Mouse (Mus musculus): ENCODE data around the gene Vmn1r188.
"Not testable (repeated sequence)": the region's sequence is repeated elsewhere in the genome, so short reads cannot be mapped to it uniquely, and the experiment has no call there.

Gene Vmn1r188

GRCm38 (mm10) chr13:22084140-22084539, at the start of gene Vmn1r188:
Gene Vmn1r188, plus strand, starts transcription at chr13:22084440.
- DNase-seq (ENCODE audit: low spot score in 2 of 2): not testable (repeated sequence)

GRCm38 (mm10) chr13:22034443-22035266, 49.6 kb upstream of the Vmn1r188 start:
- no peak for DNase-seq (ENCODE audit: low spot score in 2 of 2)

GRCm38 (mm10) chr13:22035267-22036148, 48.7 kb upstream of the Vmn1r188 start, which contains the start of the genes Hist1h2ah and Hist1h2bk:
Gene Hist1h2ah, minus strand, starts transcription at chr13:22035568.
Gene Hist1h2bk, plus strand, starts transcription at chr13:22035870.
- peak; percentile 60 to 76 for DNase-seq (ENCODE audit: low spot score in 2 of 2)

DNA sequence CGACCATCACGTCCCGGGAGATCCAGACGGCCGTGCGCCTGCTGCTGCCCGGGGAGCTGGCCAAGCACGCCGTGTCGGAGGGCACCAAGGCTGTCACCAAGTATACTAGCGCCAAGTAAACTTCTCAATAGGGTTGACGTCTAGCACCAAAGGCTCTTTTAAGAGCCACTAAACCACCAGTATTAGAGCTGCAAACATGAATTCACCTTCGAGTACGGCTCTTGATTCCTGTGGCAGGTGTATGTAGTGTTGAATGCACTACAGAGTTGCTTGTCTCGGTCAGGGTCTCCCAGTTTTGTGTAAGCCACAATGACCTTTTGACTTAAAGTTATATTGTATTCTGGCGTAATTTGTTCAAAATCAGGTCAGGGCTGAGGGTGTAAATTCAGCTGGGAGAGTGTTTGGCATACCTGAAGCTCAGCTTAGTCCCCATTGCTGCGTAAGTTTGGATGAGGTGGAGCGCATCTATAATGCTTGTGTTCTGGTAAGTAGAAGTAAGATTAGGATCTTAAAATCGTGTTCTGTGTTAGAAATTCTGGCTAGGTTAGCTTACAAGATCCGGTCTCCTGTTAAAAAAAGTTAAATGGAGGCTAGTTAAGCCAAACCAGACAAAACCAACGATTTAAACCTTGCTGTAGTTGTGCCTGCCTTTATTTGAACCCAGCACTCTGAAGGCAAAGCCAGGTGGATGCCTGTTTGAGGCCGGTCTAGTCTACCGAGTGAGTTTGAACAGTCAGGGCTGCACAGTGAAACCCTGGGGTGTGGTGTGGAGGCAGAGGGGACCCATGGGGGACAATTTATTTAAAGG, 47.9 kb upstream of the Vmn1r188 start:
- DNase-seq (ENCODE audit: low spot score in 2 of 2): peak in 1 of 2 experiments; percentile 30

DNA sequence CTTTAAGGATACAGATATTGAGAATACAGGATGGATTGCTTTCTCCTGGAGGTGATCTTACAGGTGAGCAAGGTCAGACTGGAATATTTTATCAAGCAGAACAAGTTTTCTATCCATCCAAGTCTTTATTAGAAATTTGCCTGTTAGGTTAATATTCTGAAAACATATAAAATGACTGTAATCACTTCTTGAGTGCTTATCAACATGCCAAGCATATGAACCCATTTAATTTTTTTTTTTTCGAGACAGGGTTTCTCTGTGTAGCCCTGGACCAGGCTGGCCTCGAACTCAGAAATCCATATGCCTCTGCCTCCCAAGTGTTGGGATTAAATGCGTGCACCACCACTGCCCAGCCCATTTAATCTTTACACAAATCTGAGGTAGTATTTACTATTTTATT, 47.3 kb upstream of the Vmn1r188 start:
- no peak for DNase-seq (ENCODE audit: low spot score in 2 of 2)

DNA sequence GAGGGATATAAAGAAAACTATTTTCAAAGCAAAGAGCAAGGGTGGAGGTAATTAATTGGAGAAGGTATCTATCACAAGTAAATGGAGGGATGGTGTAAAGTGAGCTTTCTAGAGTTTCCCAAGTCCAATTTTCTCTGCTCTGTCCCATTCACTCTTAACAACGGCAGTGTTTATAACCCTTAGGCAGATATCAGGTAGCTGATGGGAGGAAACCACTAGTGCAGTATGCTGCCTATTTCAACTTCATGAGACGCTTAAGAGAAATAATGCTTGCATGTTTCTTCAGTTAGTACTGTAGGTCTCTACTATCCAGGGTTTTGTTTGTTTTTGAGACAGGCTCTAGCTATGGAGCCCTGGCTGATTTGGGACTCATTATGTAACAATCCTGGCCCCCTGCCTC, 46.8 kb upstream of the Vmn1r188 start:
- DNase-seq (ENCODE audit: low spot score in 2 of 2): no peak

- DNase-seq (ENCODE audit: low spot score in 2 of 2): no peak
These were observed 44.9 kb upstream of the Vmn1r188 start for GRCm38 (mm10) chr13:22039364-22039763.

DNA sequence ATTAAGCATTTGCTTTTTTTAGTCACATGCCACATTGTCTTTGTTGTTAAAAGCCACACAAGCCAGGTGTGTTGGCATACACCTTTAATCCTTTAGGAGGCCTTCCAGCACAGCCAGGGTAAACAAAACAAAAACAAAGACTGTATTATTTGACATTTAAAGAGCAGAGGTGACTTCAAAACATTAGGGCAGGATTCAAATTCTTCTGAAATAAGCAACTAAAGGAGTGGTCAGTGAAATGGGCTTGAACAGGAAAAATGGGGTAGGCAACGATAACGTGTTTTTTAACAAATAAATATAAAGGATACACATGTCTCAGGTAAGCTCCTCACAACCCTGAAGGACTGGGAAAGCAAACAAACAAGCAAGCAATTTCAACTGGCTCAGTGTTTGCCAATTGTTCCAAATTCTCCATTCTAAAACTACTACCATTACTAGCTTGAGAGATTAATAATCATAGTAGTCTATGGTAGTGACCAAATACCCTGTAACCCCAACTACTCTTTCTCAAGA, 44.2 kb upstream of the Vmn1r188 start:
- no peak for DNase-seq (ENCODE audit: low spot score in 2 of 2)

GRCm38 (mm10) chr13:22040464-22041141, 43.6 kb upstream of the Vmn1r188 start:
- DNase-seq (ENCODE audit: low spot score in 2 of 2): no peak

- DNase-seq (ENCODE audit: low spot score in 2 of 2): peak; percentile 98 to 99
These were observed 43.1 kb upstream of the Vmn1r188 start, which contains the start of gene Hist1h4i for GRCm38 (mm10) chr13:22041142-22041536. Gene Hist1h4i, minus strand, starts transcription at chr13:22041362.

- no peak for DNase-seq (ENCODE audit: low spot score in 2 of 2)
These were observed 42.3 kb upstream of the Vmn1r188 start for GRCm38 (mm10) chr13:22041651-22042567.

DNA sequence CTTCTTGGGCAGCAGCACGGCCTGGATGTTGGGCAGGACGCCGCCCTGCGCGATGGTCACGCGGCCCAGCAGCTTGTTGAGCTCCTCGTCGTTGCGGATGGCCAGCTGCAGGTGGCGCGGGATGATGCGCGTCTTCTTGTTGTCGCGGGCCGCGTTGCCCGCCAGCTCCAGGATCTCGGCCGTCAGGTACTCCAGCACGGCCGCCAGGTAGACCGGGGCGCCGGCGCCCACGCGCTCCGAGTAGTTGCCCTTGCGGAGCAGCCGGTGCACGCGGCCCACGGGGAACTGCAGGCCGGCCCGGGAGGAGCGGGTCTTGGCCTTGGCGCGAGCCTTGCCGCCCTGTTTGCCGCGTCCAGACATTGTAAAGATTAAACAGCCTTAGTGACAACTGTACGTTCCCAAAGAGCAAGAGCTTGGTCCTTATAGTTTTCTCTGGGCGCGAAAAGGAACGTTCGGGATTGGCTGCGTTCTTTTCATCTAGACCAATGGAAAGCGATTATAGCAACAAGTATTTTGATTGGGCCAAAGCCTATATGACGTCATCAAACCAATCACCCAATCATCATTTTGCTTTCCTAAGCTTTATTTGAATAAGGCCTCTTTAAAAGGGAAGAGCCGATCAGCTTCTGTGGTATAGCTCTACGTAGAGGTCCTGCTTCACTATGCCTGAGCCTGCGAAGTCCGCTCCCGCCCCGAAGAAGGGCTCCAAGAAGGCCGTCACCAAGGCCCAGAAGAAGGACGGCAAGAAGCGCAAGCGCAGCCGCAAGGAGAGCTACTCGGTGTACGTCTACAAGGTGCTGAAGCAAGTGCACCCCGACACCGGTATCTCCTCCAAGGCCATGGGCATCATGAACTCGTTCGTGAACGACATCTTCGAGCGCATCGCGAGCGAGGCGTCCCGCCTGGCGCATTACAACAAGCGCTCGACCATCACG, 41.4 kb upstream of the Vmn1r188 start, which contains the start of the genes Hist1h2ag and Hist1h2bj:
Hist1h2ag (minus strand) TSS at position 377 of the 935 bp plus-strand sequence.
Hist1h2bj (plus strand) TSS at position 647 of the 935 bp plus-strand sequence.
- DNase-seq (ENCODE audit: low spot score in 2 of 2): peak; percentile 74 to 79

- no peak for DNase-seq (ENCODE audit: low spot score in 2 of 2)
These were observed 40.5 kb upstream of the Vmn1r188 start for GRCm38 (mm10) chr13:22043503-22044431.

DNA sequence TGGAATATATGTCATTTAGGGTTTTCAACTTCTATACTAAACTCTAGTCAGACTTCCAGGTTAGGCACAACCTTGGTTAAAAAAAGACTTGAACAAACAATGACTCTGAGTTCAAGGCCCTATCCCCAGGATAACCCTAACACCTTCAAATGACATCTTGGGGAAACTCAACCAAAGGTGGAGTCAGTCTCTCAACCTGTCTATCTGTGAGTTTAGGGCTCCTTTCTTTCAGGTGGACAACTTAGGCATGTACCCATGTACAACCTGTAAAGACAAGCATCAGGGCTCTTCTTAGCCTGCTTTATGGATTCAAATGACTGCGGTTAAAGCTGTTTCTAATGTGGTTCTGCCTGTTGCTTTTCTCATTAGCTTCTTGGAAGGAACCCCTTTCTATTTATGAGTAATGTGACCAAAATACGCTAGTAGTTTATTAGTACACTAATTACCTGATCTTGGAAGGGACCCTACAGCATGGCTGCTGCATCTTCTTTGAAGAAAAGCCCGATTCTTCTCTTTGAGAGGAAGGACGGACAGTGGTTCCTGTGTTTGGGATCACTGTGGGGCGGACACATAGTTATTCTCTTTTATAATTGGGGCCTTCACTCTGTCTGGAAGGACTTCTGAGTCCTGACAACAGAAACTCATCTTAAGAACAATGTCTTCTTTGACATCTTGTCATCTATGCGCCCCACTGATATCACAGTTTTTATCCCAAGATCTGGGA, 39.6 kb upstream of the Vmn1r188 start:
- DNase-seq (ENCODE audit: low spot score in 2 of 2): no peak

DNA sequence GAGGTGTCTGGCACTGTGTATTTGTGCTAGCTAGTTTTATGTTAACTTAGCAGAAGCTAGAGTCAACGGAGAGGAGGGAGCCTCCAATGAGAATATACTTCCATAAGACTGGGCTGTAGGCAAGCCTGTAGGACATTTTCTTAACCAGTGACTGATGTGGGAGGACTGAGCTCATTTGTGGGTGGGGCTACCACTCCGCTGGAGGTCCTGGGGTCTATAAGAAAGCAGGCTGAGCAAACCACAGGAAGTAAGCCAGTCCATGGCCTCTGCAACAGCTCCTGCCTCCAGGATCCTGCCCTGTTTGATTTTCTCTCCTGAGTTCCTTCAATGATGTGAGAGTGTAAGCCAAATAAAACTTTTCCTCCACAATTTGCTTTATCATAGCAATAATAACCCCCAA, 38.9 kb upstream of the Vmn1r188 start:
- no peak for DNase-seq (ENCODE audit: low spot score in 2 of 2)

GRCm38 (mm10) chr13:22049041-22049440, 35.2 kb upstream of the Vmn1r188 start:
- no peak for DNase-seq (ENCODE audit: low spot score in 2 of 2)

Measured in spleen, postnatal 14 days (tissue).